Mouse (Mus musculus): ENCODE results near the gene Hmgcs2. TPM values are rescaled to one million over a fixed set of nuclear protein-coding genes. Genes with fewer than 3 reads are reported as not detected.
A peak's percentile ranks its signal among the peaks of the same experiment; 100 is the strongest.

The Hmgcs2 gene
- polyA plus RNA-seq, 1 experiment = not detected

GRCm38 (mm10) chr3:98348106-98348505 lies 67.9 kb downstream of the Hmgcs2 start:
- no peak overlapping the region for H3K4me3 ChIP-seq (ENCODE audit: insufficient read depth, low read length)
- no peaks in the 10 kb centered on the region for H3K4me1 ChIP-seq (ENCODE audit: control insufficient read depth, insufficient read depth, low read length)
- TF ChIP-seq POLR2A (IDR thresholded peaks at IDR 0.05; ENCODE audit: low read depth, low read length) (no peak), CTCF (IDR thresholded peaks at IDR 0.05; ENCODE audit: borderline replicate concordance, insufficient read depth, low read length) (no peak)
- no peak overlapping the region for H3K27ac ChIP-seq (ENCODE audit: insufficient read depth, low read length)

GRCm38 (mm10) chr3:98348705-98349104 lies 68.5 kb downstream of the Hmgcs2 start:
- Histone ChIP-seq H3K4me1 (ENCODE audit: control insufficient read depth, insufficient read depth, low read length) (no peaks in the 10 kb centered on the region), H3K4me3 (ENCODE audit: insufficient read depth, low read length) (no peak overlapping the region), H3K27ac (ENCODE audit: insufficient read depth, low read length) (no peak overlapping the region)
- TF ChIP-seq POLR2A (IDR thresholded peaks at IDR 0.05; ENCODE audit: low read depth, low read length) = no peak
- no peak for TF ChIP-seq CTCF (IDR thresholded peaks at IDR 0.05; ENCODE audit: borderline replicate concordance, insufficient read depth, low read length)

- H3K27ac ChIP-seq (ENCODE audit: insufficient read depth, low read length) = no peak overlapping the region
- no peak overlapping the region for H3K4me3 ChIP-seq (ENCODE audit: insufficient read depth, low read length)
- H3K4me1 ChIP-seq (ENCODE audit: control insufficient read depth, insufficient read depth, low read length) = peaks cover 14% of the 10 kb centered on the region; the same call in 1 of the 2 replicates
- TF ChIP-seq CTCF (IDR thresholded peaks at IDR 0.05; ENCODE audit: borderline replicate concordance, insufficient read depth, low read length) (no peak), POLR2A (IDR thresholded peaks at IDR 0.05; ENCODE audit: low read depth, low read length) (no peak)
Observed at GRCm38 (mm10) chr3:98353892-98354291, 73.7 kb downstream of the Hmgcs2 start.

GRCm38 (mm10) chr3:98355344-98356025 lies 75.2 kb downstream of the Hmgcs2 start:
- no peak overlapping the region for H3K4me3 ChIP-seq (ENCODE audit: insufficient read depth, low read length)
- peak overlapping the region; percentile 63 for H3K27ac ChIP-seq (ENCODE audit: insufficient read depth, low read length)
- H3K4me1 ChIP-seq (ENCODE audit: control insufficient read depth, insufficient read depth, low read length) = peaks cover 14% of the 10 kb centered on the region; the same call in 1 of the 2 replicates
- TF ChIP-seq CTCF (IDR thresholded peaks at IDR 0.05; ENCODE audit: borderline replicate concordance, insufficient read depth, low read length) (peak; percentile 35; the same call in 1 of the 2 replicates), POLR2A (IDR thresholded peaks at IDR 0.05; ENCODE audit: low read depth, low read length) (no peak)

- H3K4me3 ChIP-seq (ENCODE audit: insufficient read depth, low read length) = no peak overlapping the region
- peaks cover 14% of the 10 kb centered on the region; the same call in 1 of the 2 replicates for H3K4me1 ChIP-seq (ENCODE audit: control insufficient read depth, insufficient read depth, low read length)
- no peak for TF ChIP-seq POLR2A (IDR thresholded peaks at IDR 0.05; ENCODE audit: low read depth, low read length)
- no peak for TF ChIP-seq CTCF (IDR thresholded peaks at IDR 0.05; ENCODE audit: borderline replicate concordance, insufficient read depth, low read length)
- H3K27ac ChIP-seq (ENCODE audit: insufficient read depth, low read length) = no peak overlapping the region
Observed at GRCm38 (mm10) chr3:98356026-98356365, 75.8 kb downstream of the Hmgcs2 start.

GRCm38 (mm10) chr3:98356632-98357370 lies 76.6 kb downstream of the Hmgcs2 start:
- no peak for TF ChIP-seq CTCF (IDR thresholded peaks at IDR 0.05; ENCODE audit: borderline replicate concordance, insufficient read depth, low read length)
- TF ChIP-seq POLR2A (IDR thresholded peaks at IDR 0.05; ENCODE audit: low read depth, low read length) = no peak
- Histone ChIP-seq H3K4me1 (ENCODE audit: control insufficient read depth, insufficient read depth, low read length) (peaks cover 14% of the 10 kb centered on the region; the same call in 1 of the 2 replicates), H3K27ac (ENCODE audit: insufficient read depth, low read length) (no peak overlapping the region), H3K4me3 (ENCODE audit: insufficient read depth, low read length) (no peak overlapping the region)

Other genes starting within 250 kb of the Hmgcs2 start
- gene Adam30, start 119.8 kb upstream of the Hmgcs2 start, polyA plus RNA-seq (2011; ENCODE audit: insufficient read length, low read depth, missing spikeins) = not detected in 2 replicates
- gene Reg4, start 58.3 kb upstream of the Hmgcs2 start, polyA plus RNA-seq (2011; ENCODE audit: insufficient read length, low read depth, missing spikeins) = not detected in 2 replicates
- 232 and 249 TPM in 2 replicates for gene Phgdh, start 59.6 kb downstream of the Hmgcs2 start, polyA plus RNA-seq (2011; ENCODE audit: insufficient read length, low read depth, missing spikeins)
- gene Zfp697, start 102.0 kb downstream of the Hmgcs2 start, polyA plus RNA-seq (2011; ENCODE audit: insufficient read length, low read depth, missing spikeins) = 7.6 and 10.2 TPM in 2 replicates
- gene Gm4450, start 176.7 kb downstream of the Hmgcs2 start, polyA plus RNA-seq (2011; ENCODE audit: insufficient read length, low read depth, missing spikeins) = not detected in 2 replicates
- not detected in 2 replicates for gene Hsd3b4, start 230.1 kb downstream of the Hmgcs2 start, polyA plus RNA-seq (2011; ENCODE audit: insufficient read length, low read depth, missing spikeins)